Comparison of ENCODE assay signal across 16 mouse cellular contexts in the genomic region with DNA sequence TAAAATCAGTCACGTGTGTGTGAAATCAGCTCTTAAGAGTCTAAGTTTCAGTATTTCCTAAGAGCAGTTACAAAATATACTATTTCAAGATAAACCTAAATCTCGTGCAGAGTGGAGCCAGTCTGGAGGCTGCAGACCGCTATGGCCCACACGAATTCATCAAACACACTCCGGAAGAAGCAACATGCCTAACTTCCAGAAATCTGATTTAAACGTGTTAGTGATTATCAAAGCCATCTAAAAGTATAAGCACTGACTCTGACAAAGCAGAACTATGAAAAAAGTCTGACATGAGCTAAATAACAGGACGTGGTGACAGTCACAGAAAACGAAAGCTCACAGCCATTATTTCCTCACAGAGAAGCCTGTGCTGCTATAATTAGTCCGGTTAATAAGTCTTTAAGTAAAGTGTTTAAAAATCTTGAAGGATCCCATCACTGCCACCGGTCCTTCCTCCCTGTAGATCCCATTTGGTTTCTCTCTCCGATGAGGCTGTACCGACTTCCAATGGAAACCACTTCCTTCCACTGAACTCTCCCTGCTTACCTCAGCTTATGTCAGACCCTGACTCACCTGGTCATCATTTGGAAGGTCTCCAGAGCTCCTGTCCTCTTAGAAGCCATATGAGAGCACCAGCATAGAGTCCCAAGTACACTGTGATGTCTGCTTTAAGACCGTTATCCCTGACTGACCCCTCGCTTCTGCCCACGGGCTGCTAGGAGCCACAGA.
DNase-seq lines count a peak whose midpoint lies in the region; ATAC-seq and TF ChIP-seq lines count a peak whose summit lies in the region.
"Had no signal": no experiment of that assay in that cellular context is flagged by ENCODE, and none has a peak within 500 bp of the region (broad histone marks: within the 10 kb centered on the region; RNA-seq: fewer than 3 reads in every experiment).

No protein-coding gene starts in this region.

- H3K9me3 ChIP-seq in liver, embryonic 12.5 days (replicated peaks) = no peaks in the 10 kb centered on the region
- H3K9me3 ChIP-seq in forebrain, embryonic 12.5 days = no peaks in the 10 kb centered on the region
- H3K9me3 ChIP-seq: embryonic facial prominence, embryonic 15.5 days; liver, embryonic 13.5 days; neural tube, embryonic 15.5 days had no signal

- no peak for ATAC-seq in liver, embryonic 12.5 days
- peak; percentile 72 for ATAC-seq in granulocyte monocyte progenitor cell, adult 5-6 weeks (replicated peaks; ENCODE audit: poor library complexity, severe bottlenecking)
- peak; percentile 22 for ATAC-seq in monocyte, adult 5-6 weeks (replicated peaks; ENCODE audit: insufficient number of reproducible peaks, low FRiP score, low TSS enrichment, poor library complexity, severe bottlenecking)
- ATAC-seq in forebrain, embryonic 12.5 days (ENCODE audit: low FRiP score) = no peak

- peak overlapping the region; percentile 30; the same call in 1 of the 2 replicates for H3K27ac ChIP-seq in liver, adult 2 months (replicated peaks; ENCODE audit: insufficient read depth, low read depth, low read length)
- H3K27ac ChIP-seq in liver, embryonic 12.5 days = no peak overlapping the region
- H3K27ac ChIP-seq in forebrain, embryonic 12.5 days = no peak overlapping the region
- H3K27ac ChIP-seq: embryonic facial prominence, embryonic 15.5 days; heart, adult 2 months; hindbrain, embryonic 14.5 days; liver, embryonic 13.5 days; neural tube, embryonic 15.5 days had no signal

- H3K4me1 ChIP-seq in liver, adult 2 months (ENCODE audit: control insufficient read depth, insufficient read depth, low read length) = peaks cover 41% of the 10 kb centered on the region
- no peaks in the 10 kb centered on the region for H3K4me1 ChIP-seq in liver, embryonic 12.5 days
- H3K4me1 ChIP-seq in forebrain, embryonic 12.5 days = no peaks in the 10 kb centered on the region
- H3K4me1 ChIP-seq: embryonic facial prominence, embryonic 15.5 days; liver, embryonic 13.5 days; neural tube, embryonic 15.5 days had no signal

- TF ChIP-seq CTCF in liver, adult 2 months (IDR thresholded peaks at IDR 0.05; ENCODE audit: low read depth, low read length) = no peak

- peaks cover 40% of the 10 kb centered on the region for H3K36me3 ChIP-seq in liver, adult 2 months (ENCODE audit: control insufficient read depth, insufficient read depth, low read length)
- H3K36me3 ChIP-seq in liver, embryonic 12.5 days = no peaks in the 10 kb centered on the region
- no peaks in the 10 kb centered on the region for H3K36me3 ChIP-seq in forebrain, embryonic 12.5 days (replicated peaks)
- H3K36me3 ChIP-seq: embryonic facial prominence, embryonic 15.5 days; liver, embryonic 13.5 days; neural tube, embryonic 15.5 days had no signal

- 76% methylated on average over 15 of the region's 15 CpGs for WGBS in liver, adult 2 months
- WGBS in liver, embryonic 12.5 days (ENCODE audit: insufficient replicate concordance) = 62% methylated on average over 15 of the region's 15 CpGs
- WGBS in forebrain, embryonic 12.5 days = 86% methylated on average over 15 of the region's 15 CpGs

- peak overlapping the region; percentile 9; the same call in 1 of the 2 replicates for H3K9ac ChIP-seq in liver, adult 2 months (ENCODE audit: low read depth, low read length)
- no peak overlapping the region for H3K9ac ChIP-seq in liver, embryonic 12.5 days
- no peak overlapping the region for H3K9ac ChIP-seq in forebrain, embryonic 12.5 days
- H3K9ac ChIP-seq: embryonic facial prominence, embryonic 15.5 days; hindbrain, embryonic 14.5 days; liver, embryonic 13.5 days; neural tube, embryonic 15.5 days had no signal

- intact Hi-C loops in heart, postnatal 14 days (cut with DNase I) = loop anchor here (5.0 to 10.0 kb wide), 2 partner anchors 78 to 435 kb away; no protein-coding TSS in a partner anchor

- H3K79me2 ChIP-seq in liver, adult 2 months (ENCODE audit: control insufficient read depth, insufficient read depth, low read length) = peaks cover 44% of the 10 kb centered on the region

- no peak for DNase-seq in liver, adult 2 months (ENCODE audit: extremely low read depth, low read depth, low spot score)
- peak; percentile 70 for DNase-seq in CD4-positive helper T cell, adult 2 months (ENCODE audit: low read depth, low spot score)
- no peak for DNase-seq in ovary, postnatal 10 days (ENCODE audit: low spot score)
- no peak for DNase-seq in heart, postnatal 14 days
- DNase-seq: cerebellum, adult 11-12 months; heart, adult 2 months; kidney, adult 18-20 months; kidney, postnatal 25 days; liver, embryonic 13.5 days had no signal

- H3K4me2 ChIP-seq in liver, embryonic 12.5 days = no peak overlapping the region
- no peak overlapping the region for H3K4me2 ChIP-seq in forebrain, embryonic 12.5 days
- H3K4me2 ChIP-seq: embryonic facial prominence, embryonic 15.5 days; hindbrain, embryonic 14.5 days; liver, embryonic 13.5 days; neural tube, embryonic 15.5 days had no signal

- TF ChIP-seq POLR2A in liver, adult 2 months (IDR thresholded peaks at IDR 0.05; ENCODE audit: extremely low read depth, insufficient read depth, low read length) = no peak

- no peaks in the 10 kb centered on the region for H3K27me3 ChIP-seq in liver, adult 2 months (ENCODE audit: control insufficient read depth, insufficient read depth, low read length)
- H3K27me3 ChIP-seq in liver, embryonic 12.5 days (replicated peaks) = peaks cover 20% of the 10 kb centered on the region
- peaks cover 12% of the 10 kb centered on the region for H3K27me3 ChIP-seq in forebrain, embryonic 12.5 days
- H3K27me3 ChIP-seq: embryonic facial prominence, embryonic 15.5 days had no signal

- H3K4me3 ChIP-seq in liver, adult 2 months (ENCODE audit: insufficient read depth, low read depth, low read length) = no peak overlapping the region
- no peak overlapping the region for H3K4me3 ChIP-seq in liver, embryonic 12.5 days
- H3K4me3 ChIP-seq in forebrain, embryonic 12.5 days (replicated peaks) = no peak overlapping the region
- H3K4me3 ChIP-seq: embryonic facial prominence, embryonic 15.5 days; heart, adult 2 months; liver, embryonic 13.5 days; neural tube, embryonic 15.5 days had no signal

Comparison
In these comparisons a context has a peak if more than half of its experiments do, and no peak if none do; other contexts are left out.
1. ATAC-seq: peak in granulocyte monocyte progenitor cell, adult 5-6 weeks (single experiment) and monocyte, adult 5-6 weeks (single experiment); none in liver, embryonic 12.5 days (single experiment) and forebrain, embryonic 12.5 days (single experiment).